Mouse (Mus musculus) intestine, embryonic 16.5 days (tissue): ENCODE data around the gene Zfp961. TPM values are rescaled to one million over a fixed set of nuclear protein-coding genes. Genes with fewer than 3 reads are reported as not detected.
"Not testable (repeated sequence)": the region's sequence is repeated elsewhere in the genome, so short reads cannot be mapped to it uniquely, and the experiment has no call there.

Source experiments
- ATAC-seq: fragments of 200-750 bp; cut with Nextera tagmentation; 2 replicates; pipeline ENCODE4 v1.8.0; 2017; ENCODE audit warnings: moderate TSS enrichment, moderate library complexity
- H3K27ac ChIP-seq: fragments of 300-500 bp; sonication (generic); 2 replicates; pipeline ENCODE4 v1.5.1; 2014; ENCODE audit warnings: mild to moderate bottlenecking, low read length
- H3K27me3 ChIP-seq: fragments of 300-500 bp; sonication (generic); replicated peaks from 2 replicates; pipeline ENCODE4 v1.6.1; 2014; ENCODE audit warnings: low read length, control low read depth, mixed read lengths; ENCODE audit not compliant: control insufficient read depth, insufficient read depth
- H3K36me3 ChIP-seq: fragments of 300-500 bp; sonication (generic); 2 replicates; pipeline ENCODE4 v1.6.1; 2014; ENCODE audit warnings: low read length, control low read depth; ENCODE audit not compliant: control insufficient read depth, insufficient read depth
- H3K4me1 ChIP-seq: fragments of 300-500 bp; sonication (generic); 2 replicates; pipeline ENCODE4 v1.6.1; 2014; ENCODE audit warnings: low read length, control low read depth, mixed read lengths; ENCODE audit not compliant: control insufficient read depth, insufficient read depth
- H3K4me2 ChIP-seq: fragments of 300-500 bp; sonication (generic); 2 replicates; pipeline ENCODE4 v1.6.1; 2014; ENCODE audit warnings: low read depth, low read length, control low read depth
- H3K4me3 ChIP-seq: fragments of 300-500 bp; sonication (generic); 2 replicates; pipeline ENCODE4 v1.5.1; 2014; ENCODE audit warnings: mild to moderate bottlenecking, low read length
- H3K9ac ChIP-seq: fragments of 300-500 bp; sonication (generic); 2 replicates; pipeline ENCODE4 v1.6.1; 2014; ENCODE audit warnings: low read depth, low read length
- H3K9me3 ChIP-seq: fragments of 300-500 bp; sonication (generic); 2 replicates; pipeline ENCODE4 v1.6.1; 2016; ENCODE audit warnings: low read length, control low read depth; ENCODE audit not compliant: control insufficient read depth
- WGBS: fragments of 180-500 bp; shearing (Covaris S2); extraction: QIAGEN DNeasy Blood & Tissue Kit; methylation state at CpG from one replicate; pipeline ENCODE4 v1.1.7; 2014; 5-methylcytosine and 5-hydroxymethylcytosine counted together
- polyA plus RNA-seq: library from polyadenylated mRNA; unstranded; fragments of >200 nt; fragmentation: Nextera tagmentation; extraction: Ambion mirVana; gene quantifications from 2 replicates; pipeline ENCODE4 v1.2.1, GENCODE M21; 2015

Gene Zfp961
- polyA plus RNA-seq, 1 experiment from 2014 or later = 24.9 TPM

DNA sequence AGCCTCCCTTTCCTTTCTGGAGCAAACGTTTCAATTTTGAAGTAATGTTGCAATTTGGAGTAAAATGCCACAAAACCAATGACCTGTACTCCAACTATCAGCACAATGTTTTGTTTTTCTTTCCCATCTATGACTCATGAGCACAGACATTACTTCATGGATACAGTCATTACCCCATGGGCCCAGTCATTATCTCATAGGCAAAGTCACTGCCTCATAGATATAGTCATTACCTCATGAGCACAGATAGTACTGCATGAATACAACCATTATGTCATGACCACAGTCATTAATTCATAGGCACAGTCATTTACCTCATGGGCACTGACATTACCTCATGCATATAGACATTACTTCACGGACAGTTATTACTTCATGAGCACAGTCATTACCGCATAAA lies 55.1 kb downstream of the Zfp961 start:
- Histone ChIP-seq H3K36me3 (no peaks in the 10 kb centered on the region), H3K4me3 (no peak overlapping the region), H3K27ac (no peak overlapping the region), H3K4me1 (no peaks in the 10 kb centered on the region), H3K9ac (no peak overlapping the region), H3K9me3 (no peaks in the 10 kb centered on the region), H3K4me2 (no peak overlapping the region), H3K27me3 (no peaks in the 10 kb centered on the region)
- WGBS = 82% methylated on average over 3 of the region's 3 CpGs
- ATAC-seq = no peak

DNA sequence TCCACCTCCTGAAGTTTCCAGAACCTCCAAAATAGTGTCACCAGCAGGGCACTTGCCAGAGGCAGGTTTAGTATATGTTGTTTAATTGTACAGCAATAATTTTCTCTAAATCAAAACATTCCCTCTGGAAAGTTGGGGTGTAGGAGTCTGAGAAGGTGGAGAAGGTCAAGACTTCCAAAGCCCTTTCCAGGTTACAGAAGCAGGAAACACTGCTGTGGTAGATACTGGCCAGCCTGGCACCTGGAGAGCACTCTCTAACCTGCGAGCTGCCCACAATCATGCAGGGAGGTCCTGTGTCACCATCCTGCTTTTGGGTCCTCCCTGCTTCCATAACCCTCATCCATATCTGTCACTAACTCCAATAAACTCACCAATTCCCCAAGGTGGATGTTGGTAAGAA lies 55.9 kb downstream of the Zfp961 start:
- Histone ChIP-seq H3K27ac (no peak overlapping the region), H3K9ac (no peak overlapping the region), H3K4me1 (no peaks in the 10 kb centered on the region), H3K9me3 (no peaks in the 10 kb centered on the region), H3K27me3 (no peaks in the 10 kb centered on the region), H3K4me3 (no peak overlapping the region), H3K36me3 (no peaks in the 10 kb centered on the region), H3K4me2 (no peak overlapping the region)
- ATAC-seq = no peak
- WGBS = 82% methylated on average over 1 of the region's 1 CpGs

DNA sequence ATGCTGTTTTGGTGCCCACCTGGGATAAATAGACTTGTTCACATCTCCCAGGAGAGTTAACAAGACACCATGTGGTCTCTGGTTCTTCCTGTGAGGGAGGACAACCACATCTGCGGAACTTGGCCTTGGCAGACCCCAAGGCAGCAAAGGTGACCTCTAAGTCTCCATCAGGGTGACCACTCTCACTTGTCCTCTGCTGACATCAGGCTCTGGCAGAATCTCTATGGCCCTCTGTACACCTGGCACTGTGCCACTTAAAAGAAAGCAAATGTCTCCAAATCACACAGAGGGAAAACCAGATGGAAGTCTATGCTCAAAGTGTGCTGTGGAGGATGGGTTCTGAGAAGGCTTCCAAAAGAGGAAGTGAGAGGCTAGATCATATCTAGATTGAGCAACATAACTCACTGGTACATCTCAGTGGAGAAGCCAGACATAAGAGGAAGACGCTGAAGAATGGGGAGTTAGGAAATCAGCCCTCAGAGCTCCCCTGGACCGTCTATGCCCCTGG lies 57.4 kb downstream of the Zfp961 start:
- ATAC-seq = no peak
- 65% methylated on average over 3 of the region's 3 CpGs for WGBS

DNA sequence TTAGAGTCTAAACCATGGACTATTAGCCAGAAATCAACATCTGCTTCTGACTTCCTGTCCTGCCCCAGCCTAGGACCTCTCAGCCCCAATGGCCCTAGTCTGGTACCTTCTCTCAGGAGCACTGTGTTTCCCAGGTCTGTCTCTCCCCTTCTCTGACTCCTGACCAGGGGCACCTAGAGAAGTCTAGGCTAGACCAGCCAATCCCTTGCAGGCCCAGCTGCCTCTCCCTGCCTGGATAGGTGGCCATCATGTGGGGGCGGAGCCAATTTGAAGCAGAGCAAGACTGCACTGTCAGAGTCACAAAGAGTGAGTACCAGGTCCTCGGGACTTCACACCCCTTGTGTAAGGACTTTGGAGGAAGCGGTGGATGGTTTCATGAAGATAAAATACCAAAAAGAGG lies 58.6 kb downstream of the Zfp961 start, which contains the start of gene Cyp4f18:
TSS of gene Cyp4f18 (minus strand) at position 154 of the 400 bp plus-strand sequence.
- ATAC-seq = no peak
- H3K27ac ChIP-seq = no peak within 1 kb of the TSS
- no peak within 1 kb of the TSS for H3K9ac ChIP-seq
- WGBS = 65% methylated on average over 3 of the region's 3 CpGs
- no peaks in the 10 kb centered on the region for H3K27me3 ChIP-seq
- no peaks in the 10 kb centered on the region for H3K36me3 ChIP-seq
- H3K9me3 ChIP-seq = no peaks in the 10 kb centered on the region
- H3K4me2 ChIP-seq = no peak within 1 kb of the TSS
- H3K4me3 ChIP-seq = no peak within 1 kb of the TSS
- no peaks in the 10 kb centered on the region for H3K4me1 ChIP-seq

More for the DNA sequence above, 57.4 kb downstream of the Zfp961 start:
- Histone ChIP-seq H3K4me1 (no peaks in the 10 kb centered on the region), H3K27me3 (no peaks in the 10 kb centered on the region), H3K36me3 (no peaks in the 10 kb centered on the region), H3K27ac (no peak overlapping the region), H3K4me3 (no peak overlapping the region), H3K4me2 (no peak overlapping the region), H3K9me3 (no peaks in the 10 kb centered on the region), H3K9ac (no peak overlapping the region)

DNA sequence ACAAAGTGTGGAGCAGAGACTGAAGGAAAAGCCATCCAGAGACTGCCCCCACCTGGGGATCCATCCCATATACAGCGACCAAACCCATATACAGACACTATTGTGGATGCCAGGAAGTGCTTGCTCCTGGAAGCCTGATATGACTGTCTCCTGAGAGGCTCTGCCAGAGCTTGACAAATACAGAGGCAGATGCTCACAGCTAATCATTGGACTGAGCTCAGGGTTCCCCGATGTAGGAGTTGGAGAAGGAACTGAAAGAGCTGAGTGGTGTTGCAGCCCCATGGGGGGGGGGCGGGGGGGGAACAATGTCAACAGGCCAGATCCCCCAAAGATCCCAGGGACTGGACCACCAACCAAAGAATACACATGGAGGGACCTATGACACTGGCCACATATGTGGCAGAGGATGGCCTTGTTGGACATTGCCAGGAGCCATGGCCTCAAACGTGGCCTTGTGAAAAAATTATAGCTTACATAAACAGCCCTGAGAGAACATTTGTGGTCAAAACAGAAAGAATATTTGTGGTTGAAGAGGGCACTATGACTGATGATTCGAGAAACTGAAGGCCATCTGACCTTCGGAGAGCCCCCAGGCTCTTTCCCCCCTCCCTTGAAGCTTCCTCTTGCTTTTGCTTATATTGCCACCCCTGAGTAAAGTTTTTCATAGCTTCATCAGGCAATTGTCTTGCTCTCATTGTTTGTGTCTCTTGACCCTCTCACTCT lies 62.8 kb downstream of the Zfp961 start:
- not testable (repeated sequence) for ATAC-seq, H3K9ac ChIP-seq, H3K4me2 ChIP-seq, H3K4me1 ChIP-seq, H3K27ac ChIP-seq, H3K36me3 ChIP-seq, H3K9me3 ChIP-seq, H3K27me3 ChIP-seq, H3K4me3 ChIP-seq
- 67% methylated on average over 6 of the region's 6 CpGs for WGBS

DNA sequence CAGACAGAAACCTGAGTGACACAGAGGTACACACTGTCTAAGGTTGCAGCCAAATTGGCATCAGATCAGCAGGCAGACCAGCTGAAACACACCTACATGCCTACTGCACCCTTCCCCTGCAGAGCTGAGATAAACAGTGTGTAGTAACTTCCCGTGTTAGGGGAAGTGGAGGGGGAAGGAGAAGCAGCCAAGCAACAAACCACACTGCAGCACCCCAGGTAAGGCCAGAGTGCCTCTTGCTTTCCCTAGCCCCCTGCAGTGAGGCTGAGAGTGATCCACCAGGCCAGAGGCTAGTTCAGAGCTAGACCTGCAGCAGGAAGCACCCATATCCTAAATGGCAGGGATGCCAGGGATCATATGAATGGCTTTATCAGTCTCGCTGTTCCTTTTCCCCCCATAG lies 66.5 kb downstream of the Zfp961 start:
- not testable (repeated sequence) for H3K4me2 ChIP-seq, H3K4me1 ChIP-seq, H3K4me3 ChIP-seq, H3K27ac ChIP-seq, H3K9me3 ChIP-seq, ATAC-seq, H3K36me3 ChIP-seq, H3K27me3 ChIP-seq, H3K9ac ChIP-seq
- WGBS = 55% methylated on average over 2 of the region's 2 CpGs

DNA sequence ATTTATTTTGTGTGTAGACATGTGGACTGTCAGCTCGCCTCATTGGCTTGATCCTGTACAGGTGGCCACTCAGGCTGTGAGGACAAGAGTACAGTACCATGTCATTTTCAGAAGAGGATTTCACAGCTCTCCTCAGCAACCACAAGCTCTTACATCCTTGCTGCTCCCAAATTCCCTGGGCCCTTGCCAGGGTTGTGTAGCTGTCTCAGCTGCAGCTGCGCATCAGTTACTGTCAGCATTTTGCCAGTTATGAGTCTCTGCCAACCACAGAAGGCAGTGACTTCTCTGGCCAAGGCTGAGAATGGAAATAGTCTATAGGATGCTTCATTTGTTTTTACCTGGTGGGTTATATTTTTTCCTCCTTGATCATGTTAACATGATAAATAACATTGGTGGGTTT lies 67.3 kb downstream of the Zfp961 start:
- Histone ChIP-seq H3K9me3 (no peaks in the 10 kb centered on the region), H3K27ac (no peak overlapping the region)
- ATAC-seq = no peak

DNA sequence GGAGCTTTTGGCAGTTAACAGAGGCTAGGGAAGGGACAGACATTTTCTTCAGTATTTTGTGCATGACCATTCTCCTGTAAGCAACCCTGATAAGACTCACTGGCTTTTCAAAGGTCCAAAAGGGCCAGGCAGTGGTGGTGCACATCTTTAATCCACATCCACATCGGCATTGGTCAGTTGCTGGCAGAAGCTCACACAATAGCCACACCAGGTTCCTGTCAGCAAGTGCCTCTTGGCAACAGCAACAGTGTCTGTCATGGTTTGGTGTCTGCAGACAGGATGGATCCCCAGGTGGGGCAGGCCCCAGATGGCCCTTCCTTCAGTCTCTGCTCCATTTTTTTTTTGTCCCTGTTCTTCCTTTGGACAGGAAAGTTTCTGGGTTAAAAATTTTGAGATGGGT lies 68.2 kb downstream of the Zfp961 start:
- ATAC-seq, H3K9ac ChIP-seq, H3K9me3 ChIP-seq, H3K4me1 ChIP-seq, H3K4me3 ChIP-seq, H3K27ac ChIP-seq, H3K27me3 ChIP-seq, H3K4me2 ChIP-seq, H3K36me3 ChIP-seq: not testable (repeated sequence)
- WGBS = 97% methylated on average over 1 of the region's 1 CpGs

More for the DNA sequence above, 67.3 kb downstream of the Zfp961 start:
- no peaks in the 10 kb centered on the region for H3K4me1 ChIP-seq
- WGBS = 80% methylated on average over 2 of the region's 2 CpGs
- H3K4me2 ChIP-seq = no peak overlapping the region
- H3K36me3 ChIP-seq = no peaks in the 10 kb centered on the region
- no peak overlapping the region for H3K4me3 ChIP-seq
- no peak overlapping the region for H3K9ac ChIP-seq
- no peaks in the 10 kb centered on the region for H3K27me3 ChIP-seq

DNA sequence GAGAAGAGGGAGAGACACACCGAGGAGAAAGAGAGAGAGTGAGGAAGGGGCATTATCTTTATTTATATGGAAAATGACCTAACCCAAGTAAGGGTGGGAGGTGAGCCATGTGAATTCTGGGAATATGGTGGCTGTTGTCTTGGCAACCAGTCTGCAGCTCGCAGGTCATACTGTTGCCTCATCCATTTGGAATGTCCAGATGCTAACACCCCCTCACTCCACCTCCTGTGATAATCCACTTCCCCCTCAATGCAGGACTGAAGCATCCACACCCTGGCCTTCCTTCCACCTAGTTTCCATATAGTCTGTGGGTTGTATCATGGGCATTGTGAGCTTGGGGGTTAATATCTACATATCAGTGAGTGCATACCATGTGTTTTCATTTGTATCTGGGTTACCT lies 69.0 kb downstream of the Zfp961 start:
- Histone ChIP-seq H3K9me3 (no peaks in the 10 kb centered on the region), H3K4me3 (no peak overlapping the region), H3K27ac (no peak overlapping the region), H3K36me3 (no peaks in the 10 kb centered on the region), H3K4me2 (no peak overlapping the region), H3K27me3 (no peaks in the 10 kb centered on the region), H3K4me1 (no peaks in the 10 kb centered on the region), H3K9ac (no peak overlapping the region)
- no peak for ATAC-seq
- 67% methylated on average over 2 of the region's 2 CpGs for WGBS

DNA sequence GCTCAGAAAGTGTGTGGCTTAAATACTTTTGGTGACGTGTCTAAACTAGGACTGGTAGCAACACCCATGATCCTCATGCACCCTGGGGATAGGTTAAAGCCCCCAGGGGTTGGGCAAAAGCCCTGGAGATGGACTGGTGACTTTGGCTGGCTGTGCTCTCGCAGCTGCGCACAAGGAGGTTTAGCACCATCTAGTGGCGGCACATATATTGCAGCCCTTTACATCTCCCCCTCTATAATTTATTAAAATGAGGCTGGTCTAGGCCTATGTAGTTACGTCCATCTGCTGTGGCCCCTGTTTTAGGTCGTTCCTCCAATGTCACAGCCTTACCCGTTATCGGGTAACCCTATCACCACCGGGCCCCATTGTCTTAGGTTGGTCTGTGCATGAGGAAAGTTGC lies 74.0 kb downstream of the Zfp961 start:
- not testable (repeated sequence) for H3K4me2 ChIP-seq, H3K4me3 ChIP-seq, H3K9me3 ChIP-seq, H3K36me3 ChIP-seq, H3K4me1 ChIP-seq, H3K27ac ChIP-seq, ATAC-seq, H3K9ac ChIP-seq, H3K27me3 ChIP-seq
- WGBS = 27% methylated on average over 3 of the region's 9 CpGs
